Mouse (Mus musculus) embryonic fibroblast, embryonic 13.5 days (primary cell): Measurements from ENCODE around the gene Mief1.

Source experiments
- CTCF ChIP-seq: IDR thresholded peaks from 2 replicates; pipeline ENCODE4 v1.5.1; 2011; ENCODE audit warnings: mild to moderate bottlenecking, control low read depth, low read length, moderate library complexity, borderline replicate concordance; ENCODE audit not compliant: insufficient read depth
- POLR2A ChIP-seq: IDR thresholded peaks from 2 replicates; pipeline ENCODE4 v1.6.1; 2011; ENCODE audit warnings: low read depth, mild to moderate bottlenecking, control low read depth, low read length, moderate library complexity

GRCm38 (mm10) chr15:80286851-80287415 lies 53.1 kb downstream of the Mief1 start, which contains the start of gene Cacna1i:
- TF ChIP-seq CTCF (no peak; the same call in 1 of the 2 replicates), POLR2A (no peak)
